ENCODE assay signal across 8 mouse cellular contexts in the genomic region with DNA sequence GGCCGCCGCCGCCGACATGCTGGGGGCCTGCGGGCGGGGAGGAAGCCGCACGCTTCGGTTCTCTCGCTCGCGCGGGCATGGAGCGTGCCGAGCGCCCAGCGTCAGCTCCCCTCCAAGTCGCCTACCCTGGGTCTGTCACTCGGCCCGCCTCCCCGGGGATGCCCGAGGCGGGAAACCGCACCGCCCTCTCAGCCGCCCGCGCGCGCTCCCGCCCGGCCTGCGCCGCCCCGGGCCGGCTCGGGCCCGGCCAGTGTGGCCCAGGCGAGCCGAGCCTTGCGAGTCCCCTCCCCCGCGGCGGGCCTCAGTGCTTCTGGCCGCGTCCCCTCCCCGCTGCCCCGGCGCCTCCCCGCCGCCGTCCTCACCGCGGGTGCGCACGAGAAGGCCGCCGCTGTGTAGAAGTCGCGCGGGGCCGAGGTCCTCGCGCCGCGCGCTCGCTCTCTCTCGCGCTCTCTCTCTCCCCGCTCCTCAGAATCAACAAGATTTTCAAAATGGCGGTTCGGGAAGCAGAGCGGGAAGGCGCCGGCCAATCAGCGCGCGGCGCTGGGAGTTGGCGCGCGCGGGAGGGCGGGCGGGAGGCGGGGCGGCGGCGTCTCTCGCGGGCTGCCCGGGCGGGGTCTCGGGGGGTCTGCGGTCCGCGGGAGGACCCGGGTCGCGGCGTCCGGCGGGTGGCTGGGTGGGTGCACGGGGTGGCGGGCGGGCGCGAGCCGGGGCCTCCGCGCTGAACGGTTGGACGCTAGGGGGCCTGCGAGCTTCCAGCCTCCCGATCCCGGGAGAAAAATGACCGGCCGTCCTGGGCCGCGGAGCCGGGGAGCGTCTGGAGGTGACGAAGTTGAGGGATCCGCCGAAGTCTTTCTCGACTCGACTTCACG. TPM values are rescaled to one million over a fixed set of nuclear protein-coding genes. Genes with fewer than 3 reads are reported as not detected.
A peak's percentile ranks its signal among the peaks of the same experiment; 100 is the strongest.
DNase-seq lines count a peak whose midpoint lies in the region; ATAC-seq and TF ChIP-seq lines count a peak whose summit lies in the region.

Gene Dek (minus strand): TSS at position 491 of the 869 bp plus-strand sequence.

- H3K9me3 ChIP-seq in hindbrain, embryonic 13.5 days = no peaks in the 10 kb centered on the region

- H3K27ac ChIP-seq in hindbrain, embryonic 13.5 days = peak within 1 kb of the TSS; percentile 98

- in situ Hi-C loops in Patski (cut with MboI; ENCODE audit: low pct_unique_long_range_greater_than_20kb) = no loop called here

- peak within 1 kb of the TSS; percentile 92 for H3K9ac ChIP-seq in hindbrain, embryonic 13.5 days

- peaks cover 21% of the 10 kb centered on the region for H3K4me1 ChIP-seq in hindbrain, embryonic 13.5 days (replicated peaks)

- no peaks in the 10 kb centered on the region for H3K36me3 ChIP-seq in hindbrain, embryonic 13.5 days

- WGBS in hindbrain, embryonic 13.5 days = under 1% methylated on average over 91 of the region's 129 CpGs

- H3K4me3 ChIP-seq in hindbrain, embryonic 13.5 days = peak within 1 kb of the TSS; percentile 95

- POLR2A ChIA-PET in Patski (lab: Charles Lee) = interaction anchor here (0.6 kb wide), 1 partner anchor 19 kb away, joined by 3 read pairs; no protein-coding TSS in a partner anchor

- DNase-seq in Patski (ENCODE audit: low read depth, low spot score) = no peak
- DNase-seq in cerebellum, postnatal 10 days = peak; percentile 91 to 93
- peak; percentile 67 to 76 for DNase-seq in frontal cortex, postnatal 14 days (ENCODE audit: low spot score in 2 of 2)
- DNase-seq in layer of hippocampus, postnatal 25 days (ENCODE audit: extremely low spot score in 1 of 2, low spot score in 1 of 2) = peak; percentile 64 to 81
- DNase-seq in lung, postnatal 14 days = peak; percentile 84
- DNase-seq in ovary, postnatal 36 days (ENCODE audit: low spot score) = peak; percentile 87
- DNase-seq in thymus, postnatal 25 days = peak; percentile 87

- CTCF ChIA-PET in Patski (lab: Charles Lee) = no interaction called here

- H3K27me3 ChIP-seq in Patski = no peaks in the 10 kb centered on the region
- H3K27me3 ChIP-seq in hindbrain, embryonic 13.5 days = peaks cover 4% of the 10 kb centered on the region; the same call in 1 of the 2 replicates

- TF ChIP-seq CTCF in Patski (IDR thresholded peaks at IDR 0.05) = peak; percentile 90

- H3K4me2 ChIP-seq in hindbrain, embryonic 13.5 days = peak within 1 kb of the TSS; percentile 68

- ATAC-seq in Patski = peak; percentile 82
- ATAC-seq in hindbrain, embryonic 13.5 days (ENCODE audit: low FRiP score) = peak; percentile 94

RNA-seq across cellular contexts. Expression of gene Dek, which starts in this region (rescaled TPM):
- polyA plus RNA-seq in Patski (2021) = 146 TPM
- polyA plus RNA-seq in hindbrain, embryonic 13.5 days (2015; fragmentation: Nextera tagmentation; extraction: Ambion mirVana) = 142 and 150 TPM in 2 replicates
- total RNA-seq in layer of hippocampus, postnatal 25 days (2021) = 10 to 100 TPM; 42.1 to 45.6 TPM
